Mouse (Mus musculus) heart, adult 8-10 months (tissue): Measurements from ENCODE around the gene Ceacam2. TPM values are rescaled to one million over a fixed set of nuclear protein-coding genes. Genes with fewer than 3 reads are reported as not detected.
A peak's percentile ranks its signal among the peaks of the same experiment; 100 is the strongest.
"Not testable (repeated sequence)": the region's sequence is repeated elsewhere in the genome, so short reads cannot be mapped to it uniquely, and the experiment has no call there.

Experiments
- DNase-seq: peaks from one replicate; pipeline ENCODE4 v3.0.0; 2022; ENCODE audit warnings: low spot score
- total RNA-seq, 4 experiments: library from RNA; stranded (reverse); gene quantifications; 2 replicates each; pipeline ENCODE4 v1.2.4; 2022

The Ceacam2 gene
- 1 to 10 TPM; 1.9 to 2.4 (median 2.1) TPM for total RNA-seq

DNA sequence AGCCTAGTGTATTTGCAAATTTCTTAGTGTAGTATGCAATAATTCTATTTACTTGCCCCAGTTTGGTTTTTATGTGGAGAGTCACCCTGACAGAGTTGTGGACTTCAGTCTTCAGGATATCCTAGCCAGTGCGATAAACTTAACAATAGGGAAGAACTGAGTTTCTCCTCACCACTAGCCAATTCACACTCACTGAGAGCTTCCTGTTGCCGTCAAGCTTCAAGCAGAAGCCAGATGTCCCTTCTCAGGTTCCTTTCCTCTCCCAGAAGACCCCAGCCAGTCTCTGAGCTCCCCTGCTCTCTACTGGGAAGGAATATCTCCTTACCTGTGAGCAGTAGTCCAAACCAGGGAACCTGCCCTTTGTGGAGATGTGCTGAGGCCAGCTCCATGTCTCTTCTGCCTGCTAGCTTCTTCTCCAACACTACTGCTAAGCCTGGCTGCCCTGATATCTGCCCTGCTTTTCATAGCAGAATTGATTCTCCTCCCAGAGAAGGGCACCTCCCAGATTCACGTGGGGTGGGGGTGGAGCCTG, at the start of gene Ceacam2:
Gene Ceacam2 (minus strand): TSS at position 482 of the 532 bp plus-strand sequence.
- not testable (repeated sequence) for DNase-seq

DNA sequence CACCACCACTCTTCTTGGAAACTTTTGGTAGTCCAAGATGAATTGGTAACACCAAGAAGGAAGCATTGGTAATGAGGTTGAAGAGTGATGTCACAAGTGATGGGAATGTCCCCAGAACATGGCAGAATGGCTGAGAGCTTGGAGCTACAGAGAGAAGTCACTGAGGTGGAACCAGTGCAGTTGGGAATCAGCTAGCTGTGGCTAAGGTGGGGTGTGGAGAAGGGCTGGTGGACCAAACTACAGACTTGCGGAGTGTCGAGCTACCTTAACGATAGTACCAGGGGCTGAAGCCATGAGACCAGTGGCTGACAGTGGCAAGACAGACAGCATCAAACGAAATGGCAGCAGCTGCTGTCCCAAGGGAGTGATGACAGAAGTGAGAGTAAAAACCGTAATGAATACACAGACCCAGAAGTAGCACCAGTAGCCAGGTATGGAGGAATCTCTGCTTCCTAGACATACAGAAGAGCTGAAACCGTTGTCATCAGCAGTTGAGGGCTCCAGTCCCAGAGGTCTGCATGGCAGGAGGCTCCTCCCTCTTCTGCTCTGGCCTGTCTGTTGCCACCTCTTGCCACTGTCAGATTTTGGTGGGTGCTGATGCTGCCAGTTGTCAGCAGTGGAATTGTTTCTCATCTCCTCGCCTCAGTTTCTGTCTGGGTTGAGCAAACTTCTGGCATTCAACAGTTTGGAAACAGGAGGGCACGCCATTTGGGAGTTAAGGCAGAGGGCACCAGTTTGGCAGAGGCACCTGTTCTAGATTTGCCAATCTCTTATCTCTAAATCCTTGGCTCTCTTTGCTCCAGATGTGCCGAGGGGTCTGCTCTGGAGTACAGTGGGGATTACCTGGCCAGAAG, 45.9 kb upstream of the Ceacam2 start:
- no peak for DNase-seq

DNA sequence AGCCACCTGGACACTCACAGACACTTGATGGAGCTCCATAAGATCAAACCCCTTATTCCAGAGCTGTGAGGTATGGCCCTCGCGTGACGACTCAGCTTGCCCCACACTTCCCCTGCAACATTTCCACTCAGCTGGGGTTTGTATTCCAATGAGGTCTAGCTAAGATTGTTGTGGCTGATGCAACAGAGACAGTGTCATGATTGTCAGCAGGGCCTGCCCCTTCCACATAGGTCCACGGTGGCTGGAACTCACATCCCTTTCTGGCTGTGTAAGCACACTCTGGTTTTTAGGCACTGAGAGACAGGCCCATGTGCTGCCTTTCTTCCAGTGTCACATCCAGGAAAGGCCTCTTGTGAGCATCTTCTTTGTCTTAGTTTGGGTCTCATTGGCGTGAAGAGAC, 45.0 kb upstream of the Ceacam2 start:
- DNase-seq: no peak

DNA sequence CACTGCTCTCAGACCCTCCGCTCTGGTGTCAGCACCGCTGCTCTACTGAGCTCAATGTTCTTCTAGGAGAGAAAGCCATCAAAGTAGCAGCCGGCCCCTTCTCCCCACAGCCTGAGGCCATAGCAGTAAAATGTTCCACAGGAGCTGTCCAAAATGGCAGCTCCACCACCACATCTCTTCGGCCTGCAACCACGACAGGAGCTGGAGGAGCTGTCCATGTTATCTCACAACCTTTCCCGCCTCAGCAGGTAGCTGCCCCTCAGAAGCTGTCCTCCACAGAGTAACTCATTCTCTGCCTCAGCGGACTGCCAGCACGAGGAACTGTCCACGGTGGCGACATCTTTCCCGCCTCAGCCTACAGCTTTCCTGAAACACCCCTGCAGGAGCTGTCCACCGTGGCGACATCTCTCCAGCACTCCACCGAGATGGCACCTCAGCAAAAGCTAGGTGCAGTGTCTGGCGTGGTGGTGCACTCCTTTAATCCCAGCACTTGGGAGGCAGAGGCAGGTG, 42.7 kb upstream of the Ceacam2 start:
- DNase-seq: no peak

DNA sequence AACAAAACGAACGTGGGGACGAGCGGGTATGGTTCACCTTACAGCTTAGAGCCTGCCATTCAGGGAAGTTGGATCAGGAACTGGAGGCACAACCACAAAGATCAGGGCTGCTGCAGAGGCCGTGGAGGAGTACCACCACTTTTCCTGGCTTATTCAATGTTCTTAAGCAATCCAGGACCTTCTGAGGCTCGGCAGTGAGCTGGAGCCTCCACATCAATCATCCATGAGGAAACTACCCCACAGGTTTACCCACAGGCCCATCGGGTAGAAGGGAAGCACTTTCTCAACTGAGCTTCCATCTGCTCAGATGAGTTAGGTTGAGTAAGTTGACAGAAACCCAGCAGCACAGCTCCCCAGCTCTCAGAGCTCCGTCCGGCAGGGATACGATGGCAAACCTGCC, 39.8 kb upstream of the Ceacam2 start:
- no peak for DNase-seq

DNA sequence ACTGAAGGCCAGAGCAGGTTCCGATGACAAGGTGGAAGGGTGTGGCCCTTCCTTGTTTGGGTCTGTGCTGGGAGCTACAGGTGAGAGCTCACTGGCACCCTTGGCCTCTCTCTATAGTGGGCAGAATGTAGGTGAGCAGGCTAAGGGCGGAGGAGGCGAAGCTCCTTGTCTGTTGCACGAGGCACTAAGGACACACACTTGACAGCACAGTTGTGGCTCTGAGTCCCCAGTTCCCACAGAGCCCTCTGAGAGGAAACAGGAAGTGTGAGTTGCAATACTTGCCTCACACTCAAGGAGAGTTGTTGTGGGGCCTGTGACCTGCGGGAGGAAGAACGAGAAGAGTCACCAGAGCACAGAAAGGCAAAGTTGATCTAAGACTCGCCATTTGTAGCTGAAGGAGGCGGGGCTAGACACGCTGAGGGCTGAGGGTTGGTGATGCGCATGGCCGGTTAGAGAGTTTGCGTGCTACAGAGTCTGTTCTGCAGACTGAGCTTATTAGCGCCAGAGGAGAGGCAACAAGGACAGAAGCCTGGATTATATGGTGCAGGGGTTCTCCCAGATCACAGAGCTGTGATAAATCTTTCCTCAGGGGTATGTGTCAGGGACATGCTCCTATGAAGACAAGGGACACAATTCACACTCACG, 37.3 kb upstream of the Ceacam2 start:
- DNase-seq: not testable (repeated sequence)

DNA sequence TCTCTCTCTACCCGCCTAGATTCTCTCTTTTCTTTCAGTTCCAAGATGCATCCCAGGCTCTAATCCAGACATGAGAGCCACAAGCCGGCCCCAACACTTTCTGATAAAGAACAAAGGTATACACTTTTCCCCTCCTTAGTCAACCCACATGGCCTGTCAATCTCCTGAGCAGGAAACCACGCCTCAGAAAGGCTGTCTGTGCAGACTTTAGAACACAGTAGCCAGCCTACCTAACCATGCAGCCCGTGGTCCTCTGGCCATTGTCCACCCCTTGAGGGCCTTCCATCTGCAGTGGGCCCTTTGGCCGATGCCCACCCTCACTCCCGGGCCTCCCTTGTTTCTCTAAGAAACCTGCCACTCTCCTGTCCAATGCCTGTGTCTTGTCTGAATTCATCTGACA, 36.7 kb upstream of the Ceacam2 start:
- not testable (repeated sequence) for DNase-seq

DNA sequence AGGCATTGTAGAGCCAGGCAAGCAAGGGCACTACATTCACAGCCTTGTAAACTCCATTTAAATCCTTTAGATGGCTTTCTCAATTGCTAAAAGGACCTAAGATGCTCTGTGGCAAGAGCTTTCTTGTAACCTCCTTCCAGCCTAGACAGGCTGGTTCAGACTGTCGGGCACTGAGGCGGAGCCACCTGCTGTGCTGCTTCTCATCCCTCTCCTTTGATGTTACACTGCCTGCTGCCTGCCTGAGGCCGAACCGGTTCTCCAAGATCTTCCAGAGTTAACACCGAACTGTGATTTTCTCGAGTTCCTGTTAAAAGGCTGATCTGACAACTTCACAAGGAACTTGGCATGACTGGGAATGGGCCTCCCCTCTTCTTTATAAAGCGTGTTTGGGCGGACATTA, 36.2 kb upstream of the Ceacam2 start:
- DNase-seq: no peak

DNA sequence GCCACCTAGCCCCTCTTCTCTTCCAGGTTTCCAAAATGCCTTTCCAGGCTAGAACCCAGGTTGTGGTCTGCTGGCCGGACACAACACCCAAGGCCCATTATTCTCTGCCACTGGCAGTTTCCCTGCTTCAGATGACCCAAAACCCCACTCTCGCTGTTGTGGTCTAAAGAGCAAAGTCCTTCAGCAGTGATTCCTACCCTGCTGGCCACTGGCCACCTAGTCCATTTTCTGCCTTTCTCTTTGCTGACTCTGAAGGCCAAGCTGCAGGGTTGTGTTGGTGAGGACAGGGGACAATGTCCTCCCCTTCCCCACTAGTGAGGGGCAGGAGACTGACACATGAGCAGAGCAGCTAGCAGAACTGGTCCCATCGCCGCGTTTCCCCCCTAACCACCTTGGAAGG, 35.4 kb upstream of the Ceacam2 start:
- DNase-seq: no peak

DNA sequence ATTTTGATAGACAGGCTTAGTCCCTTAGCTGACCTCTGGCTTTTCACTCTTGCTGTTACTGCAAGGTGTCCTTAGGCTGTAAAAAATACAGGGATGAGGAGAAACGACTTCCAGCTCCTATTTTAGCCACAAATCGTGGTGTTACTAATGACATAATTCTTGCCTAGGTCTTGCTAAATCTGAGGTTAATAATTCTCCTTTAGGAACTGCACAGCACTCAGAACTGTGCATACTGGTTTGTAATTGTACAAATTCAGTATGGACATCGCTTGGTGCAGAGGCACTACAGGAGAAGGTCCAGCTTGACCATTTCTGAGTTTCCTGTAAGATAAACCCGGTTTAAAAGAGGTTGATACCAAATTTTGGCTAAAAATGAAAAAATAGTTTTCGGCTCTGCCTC, 34.1 kb upstream of the Ceacam2 start:
- not testable (repeated sequence) for DNase-seq

DNA sequence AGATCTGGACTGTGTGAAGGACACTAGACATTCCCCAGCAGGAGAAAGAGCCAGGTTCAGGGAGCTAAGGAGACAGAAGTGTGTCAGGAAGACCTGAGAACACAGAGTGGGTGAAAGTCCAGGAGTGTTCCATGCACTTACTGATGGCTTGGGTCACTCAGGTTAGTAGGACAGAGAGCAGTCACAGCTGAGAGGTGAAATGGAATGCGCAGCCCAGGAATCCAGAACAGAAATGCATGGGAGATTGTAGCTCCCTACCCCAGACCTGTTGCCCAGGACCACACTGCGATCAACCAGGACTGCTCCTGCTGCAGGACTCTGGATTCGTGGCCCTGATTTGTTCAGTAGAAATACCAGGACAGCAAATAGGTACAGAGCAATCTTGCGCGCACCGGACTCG, 29.1 kb upstream of the Ceacam2 start:
- no peak for DNase-seq

DNA sequence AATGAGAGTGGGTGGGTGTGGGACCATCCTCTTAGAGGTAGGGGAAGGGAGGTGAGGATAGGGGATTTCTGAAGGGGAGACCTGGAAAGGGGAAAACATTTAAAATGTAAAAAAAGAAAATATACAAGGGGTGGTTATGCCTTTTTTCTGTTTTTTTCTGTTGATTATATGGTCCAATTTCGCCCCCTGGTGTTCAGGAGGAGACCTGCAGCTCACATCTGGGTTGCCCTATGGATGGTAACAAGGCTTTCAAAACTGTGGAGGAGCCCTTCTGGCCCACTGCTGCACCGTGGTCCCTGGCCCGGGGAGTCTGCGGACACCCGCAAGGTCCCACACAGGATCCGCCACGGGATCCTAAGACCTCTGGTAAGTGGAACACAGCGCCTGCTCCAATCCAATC, 1.8 kb upstream of the Ceacam2 start:
- not testable (repeated sequence) for DNase-seq

DNA sequence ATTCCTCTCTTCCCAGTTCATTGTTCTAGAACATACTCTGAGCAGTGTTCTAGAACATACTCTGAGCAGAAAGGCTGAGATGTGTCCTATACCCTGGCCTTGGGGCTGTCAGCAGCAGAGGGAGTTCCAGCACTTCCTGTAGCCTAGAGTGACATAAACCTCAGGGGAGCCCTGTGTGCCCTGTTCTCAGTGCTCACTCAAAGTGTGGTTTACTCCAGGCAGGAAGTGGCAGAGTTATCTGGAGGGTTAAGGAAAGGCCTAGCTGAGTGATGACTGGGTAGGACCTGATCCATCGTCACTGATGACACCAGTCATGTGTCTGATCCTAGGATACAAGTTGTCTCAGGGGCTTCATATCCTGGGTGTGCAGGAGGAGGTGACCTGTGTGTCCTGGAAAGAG, 297 bp upstream of the Ceacam2 start:
- DNase-seq: peak; percentile 8

DNA sequence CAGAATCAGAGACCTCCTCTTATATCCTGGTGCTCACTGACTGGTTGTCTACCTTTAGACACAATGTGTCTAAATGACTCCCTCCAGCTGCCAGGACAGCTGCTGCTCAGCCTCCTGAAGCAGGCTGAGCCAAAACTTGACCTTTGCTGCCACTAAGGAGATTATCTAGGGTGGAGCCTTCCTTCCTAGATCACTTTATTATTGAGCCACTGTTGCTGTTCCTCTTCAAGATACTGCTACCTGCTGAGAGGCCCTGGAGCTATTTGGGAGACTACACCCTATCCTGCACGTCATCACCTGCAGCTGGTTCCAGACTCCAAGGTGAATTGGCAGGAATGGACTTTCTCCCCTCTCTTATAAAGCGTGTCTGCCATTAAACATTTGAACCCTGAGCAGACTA, 8.8 kb downstream of the Ceacam2 start:
- DNase-seq: peak; percentile 35

DNA sequence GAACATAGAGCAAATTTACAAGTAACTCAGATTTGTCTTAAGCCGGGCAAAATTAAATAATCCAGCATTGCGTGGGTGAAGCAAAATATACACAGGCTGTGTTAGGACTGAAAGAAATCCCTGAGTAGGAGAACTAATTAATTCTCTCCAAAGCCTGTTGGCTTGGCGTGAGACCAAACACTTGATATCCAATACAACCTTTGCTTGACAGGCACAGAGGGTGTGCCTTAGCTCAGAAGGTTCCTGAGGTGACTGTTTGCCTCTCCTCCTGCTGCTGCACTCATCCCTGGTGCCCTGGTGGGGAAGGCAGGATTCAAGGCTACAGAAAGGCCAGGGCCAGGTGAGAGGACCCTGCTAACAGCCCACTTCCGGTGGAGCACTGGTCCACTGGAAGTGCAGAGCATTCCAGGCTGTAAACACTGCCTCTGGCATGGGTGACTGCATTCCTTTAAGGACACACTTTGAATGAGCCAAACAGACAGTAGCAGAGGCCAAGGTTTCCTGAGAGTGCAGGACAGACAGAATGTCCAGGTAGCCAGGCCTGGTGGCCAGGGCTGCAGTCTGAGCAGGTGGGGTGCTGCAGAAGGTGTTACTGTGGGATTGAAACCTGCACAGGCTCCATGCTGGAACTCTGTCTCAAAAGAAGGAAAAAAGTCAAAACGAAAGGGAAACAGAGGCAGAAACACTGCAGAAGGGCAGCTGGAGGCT, 23.4 kb downstream of the Ceacam2 start:
- DNase-seq: not testable (repeated sequence)

DNA sequence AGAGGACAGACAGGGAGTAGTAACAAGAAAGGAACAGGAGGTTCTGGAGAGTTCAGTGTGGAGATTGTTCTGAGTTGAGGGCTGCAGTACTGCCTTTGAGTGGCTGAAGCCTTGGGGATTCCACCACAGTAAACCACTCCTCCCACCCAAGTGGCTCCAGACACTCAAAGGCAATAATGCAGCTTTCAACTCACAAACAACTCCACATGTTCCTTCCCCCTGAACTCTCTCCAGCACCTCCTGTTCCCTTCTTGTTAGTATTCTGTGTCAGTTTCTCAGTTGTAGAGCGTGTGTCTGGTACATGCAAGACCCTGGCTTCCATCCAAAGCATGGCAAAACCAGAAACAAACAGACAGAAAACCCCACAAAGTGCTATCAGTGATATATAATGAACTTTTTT, 24.0 kb downstream of the Ceacam2 start:
- not testable (repeated sequence) for DNase-seq

DNA sequence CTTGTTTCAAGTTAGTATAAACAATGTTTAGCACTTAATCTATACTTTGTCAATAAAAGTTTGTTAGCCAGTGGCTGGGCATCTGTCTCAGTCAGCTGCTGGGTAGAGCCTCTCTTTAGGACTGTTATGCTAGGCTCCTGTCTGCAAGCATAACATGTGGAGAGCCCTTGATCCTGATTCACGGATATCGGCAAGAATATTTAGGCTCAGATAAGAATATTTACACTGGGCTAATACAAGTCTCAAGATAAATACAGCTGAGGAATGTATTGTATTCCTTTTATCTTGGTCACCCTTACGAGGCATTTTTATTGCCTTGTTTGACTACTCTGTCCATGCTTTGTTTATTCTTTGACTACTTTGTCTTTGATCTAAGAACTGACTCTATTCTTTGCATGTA, 29.7 kb downstream of the Ceacam2 start:
- DNase-seq: no peak

DNA sequence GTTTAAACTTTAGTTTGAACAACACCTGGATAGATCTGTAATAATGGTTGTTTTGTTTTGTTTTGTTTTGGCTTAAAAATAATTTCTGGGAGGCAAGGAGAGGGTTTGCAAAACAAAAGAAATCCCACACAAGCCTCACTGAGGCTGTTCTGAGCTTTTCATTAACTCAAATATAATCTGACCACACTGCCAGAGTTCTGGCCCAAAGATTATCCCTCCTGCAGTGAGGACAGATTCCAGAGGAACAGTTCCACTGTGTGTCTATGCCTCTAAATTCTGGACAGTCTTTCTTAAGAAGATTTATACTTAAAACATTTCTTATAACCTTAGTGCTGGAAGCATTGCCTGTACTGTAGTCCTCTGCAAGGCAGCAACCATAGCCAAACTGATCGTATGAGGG, 45.0 kb downstream of the Ceacam2 start:
- DNase-seq: no peak

DNA sequence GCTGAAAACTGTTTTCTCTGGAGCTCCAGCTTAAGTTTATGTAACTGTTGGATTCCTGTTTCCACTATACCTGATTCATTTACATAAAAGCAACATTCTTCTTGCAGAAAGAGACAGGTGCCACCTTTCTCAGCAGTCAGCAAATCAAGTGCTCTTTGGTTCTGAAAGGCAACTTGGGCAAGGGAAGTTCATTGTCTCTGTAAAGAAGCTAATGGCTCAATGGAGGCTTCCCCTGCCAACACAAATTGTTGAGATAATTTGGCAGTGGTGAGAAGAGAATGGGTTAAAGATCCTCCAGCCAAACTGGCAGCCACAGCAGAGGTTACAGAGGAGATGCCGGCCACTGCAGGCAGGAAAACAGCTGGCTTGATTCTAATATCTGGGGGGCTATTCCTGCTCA, 49.0 kb downstream of the Ceacam2 start:
- DNase-seq: not testable (repeated sequence)

DNA sequence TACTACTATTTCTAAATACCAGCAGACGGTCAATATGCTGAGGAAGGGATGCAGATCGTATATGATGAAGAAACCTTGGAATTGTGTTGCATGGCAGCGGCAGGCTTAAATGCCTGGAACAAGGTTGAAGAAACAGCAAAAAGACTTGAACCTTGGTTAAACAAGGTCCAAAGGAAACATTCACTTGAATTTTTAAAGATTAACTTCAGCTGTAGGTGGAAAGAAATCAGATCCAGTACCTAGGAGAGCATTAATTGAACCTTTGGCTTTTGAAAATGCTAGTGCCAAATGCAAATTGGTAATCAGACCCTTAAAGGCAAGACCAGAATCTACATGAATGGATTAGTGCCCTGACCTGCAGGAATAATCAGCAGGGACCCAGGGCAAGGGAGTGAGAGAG, 50.3 kb downstream of the Ceacam2 start:
- DNase-seq: not testable (repeated sequence)

DNA sequence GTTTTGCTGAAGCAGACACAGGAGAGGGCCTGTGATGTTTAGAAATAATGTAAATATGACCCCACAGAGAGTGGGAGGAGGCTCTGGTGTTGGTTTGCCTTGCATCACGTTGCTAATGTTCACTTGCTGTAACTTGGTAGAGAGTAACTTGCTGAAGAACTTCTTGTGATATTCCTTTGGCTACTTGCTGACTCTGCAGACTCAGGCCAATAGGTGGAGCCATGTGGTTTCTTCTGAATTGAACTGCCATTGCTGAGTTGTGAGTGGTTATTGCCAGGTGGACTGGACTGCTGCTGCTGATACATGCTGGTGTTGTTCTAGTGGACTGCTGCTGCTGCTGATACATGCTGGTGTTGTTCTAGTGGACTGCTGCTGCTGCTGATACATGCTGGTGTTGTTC, 53.5 kb downstream of the Ceacam2 start:
- peak; percentile 45 for DNase-seq

DNA sequence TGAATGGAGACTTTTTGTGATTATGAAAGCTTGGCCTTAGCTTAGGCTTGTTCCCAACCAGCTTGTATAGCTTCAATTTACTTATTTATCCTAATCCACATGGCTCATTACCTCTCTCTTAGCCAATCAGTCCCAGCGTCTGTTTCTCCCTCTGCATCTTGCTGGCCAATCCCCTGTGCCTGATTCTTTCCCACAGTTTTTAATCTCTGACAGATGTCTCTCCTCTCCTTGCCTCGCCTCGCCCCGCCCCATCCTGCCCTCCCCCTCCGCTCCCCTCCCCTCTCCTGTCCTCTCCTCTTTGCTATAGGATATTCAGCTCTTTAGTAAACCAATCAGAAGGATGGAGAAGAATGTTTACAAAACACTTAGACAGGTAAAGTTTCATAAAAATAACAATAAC, 54.6 kb downstream of the Ceacam2 start:
- DNase-seq: no peak
